Mouse (Mus musculus): Measurements from ENCODE around the gene Hlcs. TPM values are rescaled to one million over a fixed set of nuclear protein-coding genes. Genes with fewer than 3 reads are reported as not detected.

Gene Hlcs
- polyA plus RNA-seq, 3 experiments from 2014 or later: 4.3 to 9.7 (median 9.1) TPM

- ATAC-seq: no peak
Measured at GRCm38 (mm10) chr16:94201387-94201786, 112.0 kb downstream of the Hlcs start.

GRCm38 (mm10) chr16:94195913-94196312, 117.5 kb downstream of the Hlcs start:
- no peak for ATAC-seq

GRCm38 (mm10) chr16:94191379-94192315, 121.7 kb downstream of the Hlcs start:
- no peak for ATAC-seq

- no peak for ATAC-seq
Measured at GRCm38 (mm10) chr16:94190256-94190655, 123.1 kb downstream of the Hlcs start.

- no peak for ATAC-seq
Measured at GRCm38 (mm10) chr16:94186526-94186925, 126.8 kb downstream of the Hlcs start.

- peak; percentile 98 for ATAC-seq
Measured at GRCm38 (mm10) chr16:94185430-94185829, 127.9 kb downstream of the Hlcs start.

- ATAC-seq: no peak
Measured at GRCm38 (mm10) chr16:94180122-94180870, 133.1 kb downstream of the Hlcs start.

- ATAC-seq: no peak
Measured at GRCm38 (mm10) chr16:94179341-94180121, 133.8 kb downstream of the Hlcs start.

- no peak for ATAC-seq
Measured at GRCm38 (mm10) chr16:94178441-94179220, 134.7 kb downstream of the Hlcs start.

GRCm38 (mm10) chr16:94176997-94177857, 136.1 kb downstream of the Hlcs start:
- ATAC-seq: no peak

- no peak for ATAC-seq
Measured at GRCm38 (mm10) chr16:94175366-94175986, 137.9 kb downstream of the Hlcs start.

GRCm38 (mm10) chr16:94173361-94173760, 140.0 kb downstream of the Hlcs start:
- ATAC-seq: no peak

GRCm38 (mm10) chr16:94170218-94170617, 143.2 kb downstream of the Hlcs start:
- ATAC-seq: no peak

GRCm38 (mm10) chr16:94168655-94169545, 144.5 kb downstream of the Hlcs start:
- ATAC-seq: no peak

- no peak for ATAC-seq
Measured at GRCm38 (mm10) chr16:94164978-94165377, 148.4 kb downstream of the Hlcs start.

GRCm38 (mm10) chr16:94164236-94164635, 149.1 kb downstream of the Hlcs start:
- ATAC-seq: no peak

GRCm38 (mm10) chr16:94163051-94163450, 150.3 kb downstream of the Hlcs start:
- ATAC-seq: no peak

GRCm38 (mm10) chr16:94162000-94162399, 151.4 kb downstream of the Hlcs start:
- ATAC-seq: no peak

GRCm38 (mm10) chr16:94157819-94158218, 155.6 kb downstream of the Hlcs start:
- no peak for ATAC-seq

All from inflammation-experienced regulatory T-cells, adult 6 months (primary cell).